ENCODE assay signal across 13 mouse cellular contexts in genomic region chr7:139130361-139130760, GRCm38 (mm10). TPM values are rescaled to one million over a fixed set of nuclear protein-coding genes. Genes with fewer than 3 reads are reported as not detected.
A peak's percentile ranks its signal among the peaks of the same experiment; 100 is the strongest.
DNase-seq lines count a peak whose midpoint lies in the region; ATAC-seq and TF ChIP-seq lines count a peak whose summit lies in the region.
"Had no signal": no experiment of that assay in that cellular context is flagged by ENCODE, and none has a peak within 500 bp of the region (broad histone marks: within the 10 kb centered on the region; RNA-seq: fewer than 3 reads in every experiment).

No protein-coding gene starts in this region.

- no peaks in the 10 kb centered on the region for H3K36me3 ChIP-seq in kidney, adult 2 months (ENCODE audit: control insufficient read depth, insufficient read depth, low read length)
- no peaks in the 10 kb centered on the region for H3K36me3 ChIP-seq in embryonic facial prominence, embryonic 13.5 days
- H3K36me3 ChIP-seq in limb, embryonic 14.5 days (ENCODE audit: control insufficient read depth, insufficient read depth, low read length), result no peaks in the 10 kb centered on the region
- H3K36me3 ChIP-seq: embryonic facial prominence, embryonic 12.5 days; forebrain, embryonic 15.5 days had no signal

- H3K4me3 ChIP-seq in kidney, adult 2 months (ENCODE audit: insufficient read depth, low read depth, low read length), result no peak overlapping the region
- H3K4me3 ChIP-seq in embryonic facial prominence, embryonic 13.5 days, result no peak overlapping the region
- no peak overlapping the region for H3K4me3 ChIP-seq in limb, embryonic 14.5 days (replicated peaks; ENCODE audit: low read length)
- H3K4me3 ChIP-seq: embryonic facial prominence, embryonic 12.5 days; forebrain, embryonic 15.5 days had no signal

- no peak for TF ChIP-seq CTCF in kidney, adult 2 months (conservative IDR thresholded peaks at IDR 0.05; ENCODE audit: insufficient read depth, insufficient read length, low read depth, low read length)

- 54% methylated on average over 6 of the region's 6 CpGs for WGBS in kidney, adult 2 months
- 31% methylated on average over 6 of the region's 6 CpGs for WGBS in embryonic facial prominence, embryonic 13.5 days
- WGBS in limb, embryonic 14.5 days, result 10% methylated on average over 3 of the region's 6 CpGs

- no peaks in the 10 kb centered on the region for H3K4me1 ChIP-seq in kidney, adult 2 months (ENCODE audit: control insufficient read depth, insufficient read depth, low read length)
- peaks cover 29% of the 10 kb centered on the region for H3K4me1 ChIP-seq in embryonic facial prominence, embryonic 13.5 days
- peaks cover 7% of the 10 kb centered on the region; the same call in 1 of the 2 replicates for H3K4me1 ChIP-seq in limb, embryonic 14.5 days (ENCODE audit: control insufficient read depth, insufficient read depth, low read length)

- ATAC-seq in embryonic facial prominence, embryonic 13.5 days (ENCODE audit: insufficient number of reproducible peaks, insufficient read depth, low FRiP score, low TSS enrichment, low read depth), result 0 out of 2 replicates have a peak, but pooled peaks have one; percentile 28
- no peak for ATAC-seq in limb, embryonic 14.5 days (ENCODE audit: low FRiP score, low read depth)
- ATAC-seq: forebrain, embryonic 15.5 days had no signal

- TF ChIP-seq POLR2A in kidney, adult 2 months (IDR thresholded peaks at IDR 0.05; ENCODE audit: low read depth, low read length), result no peak
- TF ChIP-seq POLR2A in limb, embryonic 14.5 days (IDR thresholded peaks at IDR 0.05; ENCODE audit: borderline replicate concordance, extremely low read depth, insufficient read depth, insufficient read length), result no peak

- peak overlapping the region; percentile 23; the same call in 1 of the 2 replicates for H3K4me2 ChIP-seq in embryonic facial prominence, embryonic 13.5 days
- no peak overlapping the region for H3K4me2 ChIP-seq in limb, embryonic 14.5 days (replicated peaks; ENCODE audit: low read depth, low read length, severe bottlenecking)
- H3K4me2 ChIP-seq: embryonic facial prominence, embryonic 12.5 days; forebrain, embryonic 15.5 days had no signal

- no peaks in the 10 kb centered on the region for H3K9me3 ChIP-seq in embryonic facial prominence, embryonic 13.5 days
- H3K9me3 ChIP-seq in limb, embryonic 14.5 days (ENCODE audit: control insufficient read depth, low read length), result no peaks in the 10 kb centered on the region
- H3K9me3 ChIP-seq: embryonic facial prominence, embryonic 12.5 days; forebrain, embryonic 15.5 days had no signal

- no peak overlapping the region for H3K27ac ChIP-seq in kidney, adult 2 months (ENCODE audit: insufficient read depth, low read depth, low read length)
- H3K27ac ChIP-seq in embryonic facial prominence, embryonic 13.5 days, result peak overlapping the region; percentile 55
- H3K27ac ChIP-seq in limb, embryonic 14.5 days (replicated peaks; ENCODE audit: low read depth, low read length), result no peak overlapping the region
- H3K27ac ChIP-seq: embryonic facial prominence, embryonic 12.5 days; forebrain, embryonic 15.5 days had no signal

- DNase-seq in kidney, postnatal 4 days, result peak; percentile 22 to 32
- DNase-seq in kidney, adult 2 months, result no peak
- DNase-seq in MN1 (ENCODE audit: low spot score), result peak; percentile 72
- DNase-seq in limb, embryonic 14.5 days (ENCODE audit: low spot score), result peak; percentile 23
- DNase-seq in frontal cortex, adult 2 months (ENCODE audit: extremely low spot score in 1 of 2, low spot score in 1 of 2), result no peak
- DNase-seq in frontal cortex, postnatal 36 days (ENCODE audit: low spot score in 2 of 2), result no peak
- DNase-seq: cerebellum, adult 18-20 months; heart, adult 11 months; heart, postnatal 10 days; kidney, adult 18-20 months had no signal

- H3K27me3 ChIP-seq in kidney, adult 2 months (replicated peaks; ENCODE audit: control insufficient read depth, insufficient read depth, low read length), result no peaks in the 10 kb centered on the region
- H3K27me3 ChIP-seq in embryonic facial prominence, embryonic 13.5 days, result no peaks in the 10 kb centered on the region
- H3K27me3 ChIP-seq in limb, embryonic 14.5 days (ENCODE audit: control insufficient read depth, insufficient read depth, low read length), result no peaks in the 10 kb centered on the region
- H3K27me3 ChIP-seq: embryonic facial prominence, embryonic 12.5 days; forebrain, embryonic 15.5 days had no signal

- no peak overlapping the region for H3K9ac ChIP-seq in embryonic facial prominence, embryonic 13.5 days
- H3K9ac ChIP-seq in limb, embryonic 14.5 days (ENCODE audit: low read depth, low read length, severe bottlenecking), result no peak overlapping the region
- H3K9ac ChIP-seq: embryonic facial prominence, embryonic 12.5 days; forebrain, embryonic 15.5 days had no signal

RNA-seq across cellular contexts. Expression of gene Dpysl4, which starts 44.6 kb away (rescaled TPM):
- 0.23 and 0.25 TPM in 2 replicates for polyA plus RNA-seq in kidney, adult 2 months (2012; rRNA removed)
- 24.1 and 27.9 TPM in 2 replicates for polyA plus RNA-seq in embryonic facial prominence, embryonic 13.5 days (2015; fragmentation: Nextera tagmentation; extraction: Ambion mirVana)
- 26.4 and 30.5 TPM in 2 replicates for polyA plus RNA-seq in limb, embryonic 14.5 days (2012; rRNA removed)
- polyA plus RNA-seq in limb, embryonic 14.5 days (2014; fragmentation: Nextera tagmentation; extraction: Ambion mirVana), result 19.3 and 21.6 TPM in 2 replicates
- polyA plus RNA-seq in frontal cortex, adult 2 months (2012; rRNA removed), result 60.6 and 64.0 TPM in 2 replicates

Comparison
In these comparisons a context has a peak if more than half of its experiments do, and no peak if none do; other contexts are left out.
1. DNase-seq: peak in kidney, postnatal 4 days (2 of 2), MN1 (single experiment) and limb, embryonic 14.5 days (single experiment); none in kidney, adult 2 months (single experiment), frontal cortex, adult 2 months (0 of 2) and frontal cortex, postnatal 36 days (0 of 2).
2. RNA of gene Dpysl4, which starts 44.6 kb away (polyA plus RNA-seq): 60.6 to 64.0 TPM in frontal cortex, adult 2 months, 24.1 to 27.9 TPM in embryonic facial prominence, embryonic 13.5 days and 19.3 to 30.5 TPM in limb, embryonic 14.5 days; 0.23 to 0.25 TPM in kidney, adult 2 months; every median in the first group is over 10 times any median in the second.